Mouse (Mus musculus) MEL (cell line): ENCODE data around the gene Tldc1. TPM values are rescaled to one million over a fixed set of nuclear protein-coding genes. Genes with fewer than 3 reads are reported as not detected.

Experiments
- DNase-seq: peaks from one replicate; pipeline ENCODE4 v3.0.0; 2011; ENCODE audit warnings: low read depth, low spot score
- H3K27ac ChIP-seq: 2 replicates; pipeline ENCODE4 v1.5.1; 2012; ENCODE audit warnings: low read depth, mild to moderate bottlenecking, control low read depth, low read length, moderate library complexity; ENCODE audit not compliant: control insufficient read depth
- H3K27me3 ChIP-seq, 2 experiments: fragments of 150-350 bp in 1 of 2; sonication (generic) in 1 of 2; 2 replicates each; pipeline ENCODE4 v1.6.1; 2012; ENCODE audit warnings: low read length in 2 of 2, mild to moderate bottlenecking in 2 of 2, improper control_type of control experiment in 1 of 2, moderate library complexity in 1 of 2; ENCODE audit not compliant: insufficient read depth in 2 of 2, control insufficient read depth in 1 of 2
- H3K36me3 ChIP-seq, 2 experiments: 2 replicates each; pipeline ENCODE4 v1.6.1; 2012 to 2014; ENCODE audit warnings: low read length in 2 of 2, improper control_type of control experiment in 1 of 2, inconsistent platforms in 1 of 2, mild to moderate bottlenecking in 1 of 2; ENCODE audit not compliant: insufficient read depth in 2 of 2, control insufficient read depth in 1 of 2
- H3K4me1 ChIP-seq, 2 experiments: fragments of 150-350 bp in 1 of 2; sonication (generic) in 1 of 2; 2 replicates each; pipeline ENCODE4 v1.6.1; 2012; ENCODE audit warnings: low read length in 2 of 2, improper control_type of control experiment in 1 of 2, mild to moderate bottlenecking in 1 of 2; ENCODE audit not compliant: insufficient read depth in 2 of 2, control insufficient read depth in 1 of 2
- H3K4me3 ChIP-seq, 2 experiments: fragments of 150-350 bp in 1 of 2; sonication (generic) in 1 of 2; 2 replicates each; pipeline ENCODE4 v1.5.1; 2012; ENCODE audit warnings: low read depth in 2 of 2, low read length in 2 of 2, mild to moderate bottlenecking in 2 of 2, moderate library complexity in 2 of 2, control low read depth in 1 of 2, improper control_type of control experiment in 1 of 2; ENCODE audit not compliant: control insufficient read depth in 1 of 2, insufficient read depth in 1 of 2
- H3K79me2 ChIP-seq: 2 replicates; pipeline ENCODE4 v1.6.1; 2012; ENCODE audit warnings: mild to moderate bottlenecking, low read length, moderate library complexity; ENCODE audit not compliant: control insufficient read depth, poor library complexity, insufficient read depth
- H3K9ac ChIP-seq: 2 replicates; pipeline ENCODE4 v1.6.1; 2012; ENCODE audit warnings: low read depth, mild to moderate bottlenecking, control low read depth, low read length, moderate library complexity; ENCODE audit not compliant: control insufficient read depth, poor library complexity, severe bottlenecking
- H3K9me3 ChIP-seq: fragments of 150-350 bp; sonication (generic); replicated peaks from 2 replicates; pipeline ENCODE4 v1.6.1; 2012; ENCODE audit warnings: mild to moderate bottlenecking, low read length, improper control_type of control experiment, moderate library complexity; ENCODE audit not compliant: insufficient read depth
- E2F4 ChIP-seq: IDR thresholded peaks from 2 replicates; pipeline ENCODE4 v1.6.1; 2011; ENCODE audit warnings: low read depth, low read length, improper control_type of control experiment, borderline replicate concordance
- ETS1 ChIP-seq: IDR thresholded peaks from 2 replicates; pipeline ENCODE4 v1.6.1; 2012; ENCODE audit warnings: low read depth, mild to moderate bottlenecking, inconsistent platforms, low read length, improper control_type of control experiment, moderate library complexity
- GATA1 ChIP-seq: IDR thresholded peaks from 2 replicates; pipeline ENCODE4 v1.6.1; 2011; ENCODE audit warnings: low read depth, low read length, improper control_type of control experiment
- HCFC1 ChIP-seq: IDR thresholded peaks from 2 replicates; pipeline ENCODE4 v1.6.1; 2012; ENCODE audit warnings: low read depth, mild to moderate bottlenecking, inconsistent platforms, low read length, improper control_type of control experiment, moderate library complexity
- KAT2A ChIP-seq: conservative IDR thresholded peaks from 2 replicates; pipeline ENCODE4 v1.6.1; 2012; ENCODE audit warnings: low read depth, low read length, improper control_type of control experiment, inconsistent platforms
- MAX ChIP-seq: IDR thresholded peaks from 2 replicates; pipeline ENCODE4 v1.6.1; 2011; ENCODE audit warnings: low read length, improper control_type of control experiment
- MEF2A ChIP-seq: IDR thresholded peaks from 2 replicates; pipeline ENCODE4 v1.6.1; 2014; ENCODE audit warnings: low read depth, mild to moderate bottlenecking, inconsistent platforms, low read length, improper control_type of control experiment; ENCODE audit not compliant: poor library complexity, insufficient replicate concordance, severe bottlenecking; ENCODE audit errors: extremely low read depth
- NELFE ChIP-seq: IDR thresholded peaks from 2 replicates; pipeline ENCODE4 v1.6.1; 2011; ENCODE audit warnings: low read depth, low read length, improper control_type of control experiment
- NRF1 ChIP-seq: IDR thresholded peaks from 2 replicates; pipeline ENCODE4 v1.6.1; 2014; ENCODE audit warnings: low read depth, mild to moderate bottlenecking, inconsistent platforms, low read length, improper control_type of control experiment, moderate library complexity; ENCODE audit not compliant: poor library complexity, insufficient read depth, severe bottlenecking
- POLR2A ChIP-seq, 2 experiments: IDR thresholded peaks; 2 replicates each; pipeline ENCODE4 v1.6.1; 2011 to 2012; ENCODE audit warnings: low read length in 2 of 2, mild to moderate bottlenecking in 2 of 2, control low read depth in 1 of 2, improper control_type of control experiment in 1 of 2, low read depth in 1 of 2, moderate library complexity in 1 of 2; ENCODE audit not compliant: control insufficient read depth in 1 of 2, insufficient read depth in 1 of 2, poor library complexity in 1 of 2
- POLR2AphosphoS2 ChIP-seq: IDR thresholded peaks from 2 replicates; pipeline ENCODE4 v1.6.1; 2011; ENCODE audit warnings: low read length, improper control_type of control experiment
- POLR2AphosphoS5 ChIP-seq: IDR thresholded peaks from 2 replicates; pipeline ENCODE4 v1.6.1; 2012; ENCODE audit warnings: low read depth, borderline replicate concordance, mild to moderate bottlenecking, inconsistent platforms, low read length, moderate library complexity, mixed read lengths
- SIN3A ChIP-seq: IDR thresholded peaks from 2 replicates; pipeline ENCODE4 v1.6.1; 2012; ENCODE audit warnings: low read length, improper control_type of control experiment, inconsistent platforms
- TAL1 ChIP-seq: IDR thresholded peaks from 2 replicates; pipeline ENCODE4 v1.6.1; 2012; ENCODE audit warnings: mild to moderate bottlenecking, inconsistent platforms, low read length, moderate library complexity, mixed read lengths
- TBP ChIP-seq: IDR thresholded peaks from 2 replicates; pipeline ENCODE4 v1.8.0; 2011; ENCODE audit warnings: low read depth, low read length, improper control_type of control experiment
- TCF12 ChIP-seq: IDR thresholded peaks from 2 replicates; pipeline ENCODE4 v1.6.1; 2014; ENCODE audit warnings: low read depth, mild to moderate bottlenecking, inconsistent platforms, low read length, improper control_type of control experiment, moderate library complexity
- ZC3H11A ChIP-seq: IDR thresholded peaks from 2 replicates; pipeline ENCODE4 v1.6.1; 2012; ENCODE audit warnings: low read depth, mild to moderate bottlenecking, inconsistent platforms, low read length, improper control_type of control experiment
- ZNF384 ChIP-seq: IDR thresholded peaks from 2 replicates; pipeline ENCODE4 v1.6.1; 2012; ENCODE audit warnings: low read depth, mild to moderate bottlenecking, inconsistent platforms, low read length, improper control_type of control experiment
- polyA plus RNA-seq, 2 experiments: library from polyadenylated mRNA; stranded (reverse) in 1 of 2; unstranded in 1 of 2; fragments of >175 nt in 1 of 2; fragments of >200 nt in 1 of 2; gene quantifications; 2 replicates each; pipeline versions ENCODE4 v1.2.1 to v1.2.4; 2012; ENCODE audit warnings: low replicate concordance in 2 of 2, low read depth in 1 of 2; ENCODE audit not compliant: insufficient read length in 2 of 2, insufficient read depth in 1 of 2, missing spikeins in 1 of 2
- total RNA-seq: library from RNA; depleted of rRNA; stranded (reverse); fragments of 300-350 nt; gene quantifications from 2 replicates; pipeline ENCODE4 v1.2.3, GENCODE M21; 2012

Tldc1 gene
- total and polyA plus RNA-seq, 3 experiments, result 16.1 to 16.4 TPM; not detected in 1

DNA sequence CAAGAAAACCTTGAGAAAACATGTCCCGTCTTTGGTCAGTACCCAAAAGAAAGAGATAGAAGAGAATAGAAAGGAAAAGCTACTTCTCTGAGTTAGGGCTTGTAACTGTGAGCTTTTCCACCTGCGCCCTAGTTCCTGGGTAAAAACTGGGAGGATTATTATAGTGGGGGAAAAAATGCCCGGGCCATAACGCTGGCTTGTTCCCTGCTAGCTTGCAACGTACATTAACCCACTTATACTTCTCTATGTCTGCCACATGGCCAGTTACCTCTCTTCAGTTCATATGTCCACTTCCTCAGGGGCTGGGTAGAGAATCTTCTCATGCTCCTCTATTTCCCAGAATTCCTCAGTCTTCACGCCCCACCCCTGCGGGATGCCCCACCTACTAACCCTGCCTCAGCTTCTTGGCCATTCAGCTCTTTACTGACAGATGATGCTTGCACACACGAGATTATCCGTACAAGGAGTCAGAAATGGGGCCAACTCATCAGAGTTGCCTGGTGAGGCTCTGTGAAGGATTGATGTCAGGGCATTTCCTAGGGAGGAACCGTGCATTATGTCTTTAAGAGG is 41.8 kb downstream of the Tldc1 start (continued):
- TF ChIP-seq POLR2AphosphoS5, result no peak

DNA sequence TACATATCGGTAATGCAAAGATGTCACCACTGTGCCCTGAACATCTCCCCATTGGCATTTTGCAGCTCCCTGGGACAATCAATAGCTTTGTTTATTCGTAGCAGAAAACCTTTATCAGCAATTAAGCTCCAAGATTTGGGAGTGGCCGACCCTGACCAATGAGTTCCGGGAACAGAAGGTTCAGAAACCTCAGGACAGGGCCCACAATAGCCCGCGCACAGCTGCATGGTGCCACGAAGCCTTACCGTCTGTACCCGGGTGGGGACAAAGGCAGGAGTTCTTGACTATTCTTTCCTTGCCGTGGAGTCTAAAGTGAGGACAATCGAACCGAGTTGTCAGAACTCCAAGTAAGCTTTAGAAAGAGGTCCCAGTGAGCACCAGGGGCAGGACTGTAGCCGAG is 46.1 kb downstream of the Tldc1 start:
- Histone ChIP-seq H3K27ac (no peak overlapping the region), H3K36me3 (peaks cover 0 to 5% of the 10 kb centered on the region in 2 experiments; a peak in 1 of 4 replicates), H3K79me2 (no peaks in the 10 kb centered on the region), H3K9ac (no peak overlapping the region), H3K4me1 (peaks cover 3 to 5% of the 10 kb centered on the region in 2 experiments; a peak in 3 of 4 replicates), H3K4me3 (no peak overlapping the region), H3K9me3 (no peaks in the 10 kb centered on the region), H3K27me3 (no peaks in the 10 kb centered on the region)
- no peak for TF ChIP-seq POLR2AphosphoS2
- no peak for TF ChIP-seq ZNF384
- TF ChIP-seq TAL1, result no peak
- no peak for TF ChIP-seq MAX
- no peak for TF ChIP-seq SIN3A
- DNase-seq, result no peak

DNA sequence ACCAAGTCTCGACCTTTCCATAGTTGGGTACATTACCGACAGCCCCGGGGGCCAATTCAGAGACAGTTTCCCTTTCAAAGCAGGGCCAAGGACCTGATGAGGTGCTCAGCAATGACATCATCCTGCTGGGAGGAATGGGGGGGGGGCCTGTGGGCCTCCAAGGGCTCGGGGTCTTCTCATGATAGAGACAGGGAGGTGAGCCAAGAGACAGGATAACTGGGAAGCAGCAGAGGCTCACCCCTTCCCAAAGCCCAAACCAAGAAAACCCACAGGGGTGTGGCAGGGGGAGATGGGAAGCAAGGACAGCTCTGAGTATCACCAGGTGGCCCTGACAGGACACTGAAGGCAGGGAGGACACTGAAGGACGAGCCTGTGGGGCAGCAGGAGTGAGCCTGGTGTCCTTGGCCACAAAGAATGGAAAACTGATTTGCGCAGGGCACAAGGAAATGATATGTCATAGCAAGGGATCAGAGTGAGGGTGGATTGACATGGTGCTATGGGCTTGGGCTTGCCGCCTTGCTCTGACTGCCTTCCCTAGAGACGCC is 49.8 kb downstream of the Tldc1 start:
- H3K4me3 ChIP-seq, result no peak overlapping the region
- TF ChIP-seq POLR2AphosphoS2 (no peak), HCFC1 (no peak), MEF2A (no peak), E2F4 (no peak), ZC3H11A (no peak), POLR2A (IDR thresholded peaks at IDR 0.05; ENCODE audit: control insufficient read depth in 1 of 2, insufficient read depth in 1 of 2, low read depth in 1 of 2, low read length in 2 of 2, poor library complexity in 1 of 2) (no peak), NRF1 (no peak), ETS1 (no peak), SIN3A (no peak), KAT2A (no peak), TCF12 (no peak), TBP (no peak), GATA1 (no peak), NELFE (no peak)
- DNase-seq, result no peak
- H3K27ac ChIP-seq, result no peak overlapping the region
- peaks cover 9% of the 10 kb centered on the region in 2 experiments for H3K4me1 ChIP-seq
- no peaks in the 10 kb centered on the region for H3K27me3 ChIP-seq
- peaks cover 0 to 9% of the 10 kb centered on the region in 2 experiments; a peak in 1 of 4 replicates for H3K36me3 ChIP-seq
- H3K79me2 ChIP-seq, result no peaks in the 10 kb centered on the region
- no peak overlapping the region for H3K9ac ChIP-seq
- no peaks in the 10 kb centered on the region for H3K9me3 ChIP-seq
